Mouse (Mus musculus) MEL (cell line): ENCODE measurements around the gene Tnni3k. TPM values are rescaled to one million over a fixed set of nuclear protein-coding genes. Genes with fewer than 3 reads are reported as not detected.

ENCODE experiments used
- DNase-seq: peaks from one replicate; pipeline ENCODE4 v3.0.0; 2011; ENCODE audit warnings: low read depth, low spot score
- H3K27ac ChIP-seq: 2 replicates; pipeline ENCODE4 v1.5.1; 2012; ENCODE audit warnings: low read depth, mild to moderate bottlenecking, control low read depth, low read length, moderate library complexity; ENCODE audit not compliant: control insufficient read depth
- H3K27me3 ChIP-seq, 2 experiments: fragments of 150-350 bp in 1 of 2; sonication (generic) in 1 of 2; 2 replicates each; pipeline ENCODE4 v1.6.1; 2012; ENCODE audit warnings: low read length in 2 of 2, mild to moderate bottlenecking in 2 of 2, improper control_type of control experiment in 1 of 2, moderate library complexity in 1 of 2; ENCODE audit not compliant: insufficient read depth in 2 of 2, control insufficient read depth in 1 of 2
- H3K36me3 ChIP-seq, 2 experiments: 2 replicates each; pipeline ENCODE4 v1.6.1; 2012 to 2014; ENCODE audit warnings: low read length in 2 of 2, improper control_type of control experiment in 1 of 2, inconsistent platforms in 1 of 2, mild to moderate bottlenecking in 1 of 2; ENCODE audit not compliant: insufficient read depth in 2 of 2, control insufficient read depth in 1 of 2
- H3K4me1 ChIP-seq, 2 experiments: fragments of 150-350 bp in 1 of 2; sonication (generic) in 1 of 2; 2 replicates each; pipeline ENCODE4 v1.6.1; 2012; ENCODE audit warnings: low read length in 2 of 2, improper control_type of control experiment in 1 of 2, mild to moderate bottlenecking in 1 of 2; ENCODE audit not compliant: insufficient read depth in 2 of 2, control insufficient read depth in 1 of 2
- H3K4me3 ChIP-seq, 2 experiments: fragments of 150-350 bp in 1 of 2; sonication (generic) in 1 of 2; 2 replicates each; pipeline ENCODE4 v1.5.1; 2012; ENCODE audit warnings: low read depth in 2 of 2, low read length in 2 of 2, mild to moderate bottlenecking in 2 of 2, moderate library complexity in 2 of 2, control low read depth in 1 of 2, improper control_type of control experiment in 1 of 2; ENCODE audit not compliant: control insufficient read depth in 1 of 2, insufficient read depth in 1 of 2
- H3K79me2 ChIP-seq: 2 replicates; pipeline ENCODE4 v1.6.1; 2012; ENCODE audit warnings: mild to moderate bottlenecking, low read length, moderate library complexity; ENCODE audit not compliant: control insufficient read depth, poor library complexity, insufficient read depth
- H3K9ac ChIP-seq: 2 replicates; pipeline ENCODE4 v1.6.1; 2012; ENCODE audit warnings: low read depth, mild to moderate bottlenecking, control low read depth, low read length, moderate library complexity; ENCODE audit not compliant: control insufficient read depth, poor library complexity, severe bottlenecking
- H3K9me3 ChIP-seq: fragments of 150-350 bp; sonication (generic); replicated peaks from 2 replicates; pipeline ENCODE4 v1.6.1; 2012; ENCODE audit warnings: mild to moderate bottlenecking, low read length, improper control_type of control experiment, moderate library complexity; ENCODE audit not compliant: insufficient read depth
- BHLHE40 ChIP-seq: IDR thresholded peaks from 2 replicates; pipeline ENCODE4 v1.6.1; 2012; ENCODE audit warnings: low read depth, mild to moderate bottlenecking, inconsistent platforms, low read length, improper control_type of control experiment, borderline replicate concordance
- CHD1 ChIP-seq: IDR thresholded peaks from 2 replicates; pipeline ENCODE4 v1.6.1; 2012; ENCODE audit warnings: low read depth, mild to moderate bottlenecking, inconsistent platforms, low read length, improper control_type of control experiment
- CHD2 ChIP-seq: IDR thresholded peaks from 2 replicates; pipeline ENCODE4 v1.6.1; 2011; ENCODE audit warnings: low read length, improper control_type of control experiment
- CTCF ChIP-seq, 3 experiments: IDR thresholded peaks in 2 of 3; conservative IDR thresholded peaks in 1 of 3; 2 replicates each; pipeline ENCODE4 v1.5.1; 2011 to 2012; ENCODE audit warnings: low read length in 3 of 3, low read depth in 2 of 3, mild to moderate bottlenecking in 2 of 3, improper control_type of control experiment in 1 of 3, inconsistent platforms in 1 of 3, mixed read lengths in 1 of 3, moderate library complexity in 1 of 3; ENCODE audit not compliant: control insufficient read depth in 1 of 3, insufficient read depth in 1 of 3, poor library complexity in 1 of 3, severe bottlenecking in 1 of 3
- EP300 ChIP-seq, 2 experiments: IDR thresholded peaks; 2 replicates each; pipeline ENCODE4 v1.6.1; 2011; ENCODE audit warnings: improper control_type of control experiment in 2 of 2, low read length in 2 of 2, low read depth in 1 of 2, mild to moderate bottlenecking in 1 of 2
- ETS1 ChIP-seq: IDR thresholded peaks from 2 replicates; pipeline ENCODE4 v1.6.1; 2012; ENCODE audit warnings: low read depth, mild to moderate bottlenecking, inconsistent platforms, low read length, improper control_type of control experiment, moderate library complexity
- GABPA ChIP-seq: IDR thresholded peaks from 2 replicates; pipeline ENCODE4 v1.6.1; 2012; ENCODE audit warnings: low read depth, mild to moderate bottlenecking, inconsistent platforms, low read length, improper control_type of control experiment, moderate library complexity
- JUND ChIP-seq: IDR thresholded peaks from 2 replicates; pipeline ENCODE4 v1.6.1; 2011; ENCODE audit warnings: low read depth, mild to moderate bottlenecking, improper control_type of control experiment, low read length
- KAT2A ChIP-seq: conservative IDR thresholded peaks from 2 replicates; pipeline ENCODE4 v1.6.1; 2012; ENCODE audit warnings: low read depth, low read length, improper control_type of control experiment, inconsistent platforms
- MAX ChIP-seq: IDR thresholded peaks from 2 replicates; pipeline ENCODE4 v1.6.1; 2011; ENCODE audit warnings: low read length, improper control_type of control experiment
- MAZ ChIP-seq: IDR thresholded peaks from 2 replicates; pipeline ENCODE4 v1.6.1; 2012; ENCODE audit warnings: low read depth, mild to moderate bottlenecking, inconsistent platforms, low read length, improper control_type of control experiment
- MEF2A ChIP-seq: IDR thresholded peaks from 2 replicates; pipeline ENCODE4 v1.6.1; 2014; ENCODE audit warnings: low read depth, mild to moderate bottlenecking, inconsistent platforms, low read length, improper control_type of control experiment; ENCODE audit not compliant: poor library complexity, insufficient replicate concordance, severe bottlenecking; ENCODE audit errors: extremely low read depth
- MXI1 ChIP-seq: IDR thresholded peaks from 2 replicates; pipeline ENCODE4 v1.6.1; 2011; ENCODE audit warnings: mild to moderate bottlenecking, low read depth, low read length, improper control_type of control experiment
- MYB ChIP-seq: IDR thresholded peaks from 2 replicates; pipeline ENCODE4 v1.6.1; 2011; ENCODE audit warnings: mild to moderate bottlenecking, low read depth, low read length, improper control_type of control experiment
- MYC ChIP-seq: IDR thresholded peaks from 2 replicates; pipeline ENCODE4 v1.6.1; 2011; ENCODE audit warnings: low read depth, mild to moderate bottlenecking, low read length, improper control_type of control experiment, moderate library complexity
- NRF1 ChIP-seq: IDR thresholded peaks from 2 replicates; pipeline ENCODE4 v1.6.1; 2014; ENCODE audit warnings: low read depth, mild to moderate bottlenecking, inconsistent platforms, low read length, improper control_type of control experiment, moderate library complexity; ENCODE audit not compliant: poor library complexity, insufficient read depth, severe bottlenecking
- POLR2AphosphoS2 ChIP-seq: IDR thresholded peaks from 2 replicates; pipeline ENCODE4 v1.6.1; 2011; ENCODE audit warnings: low read length, improper control_type of control experiment
- RAD21 ChIP-seq: IDR thresholded peaks from 2 replicates; pipeline ENCODE4 v1.6.1; 2011; ENCODE audit warnings: mild to moderate bottlenecking, low read depth, low read length, improper control_type of control experiment
- RCOR1 ChIP-seq: IDR thresholded peaks from 2 replicates; pipeline ENCODE4 v1.6.1; 2012; ENCODE audit warnings: low read depth, mild to moderate bottlenecking, inconsistent platforms, low read length, improper control_type of control experiment
- SIN3A ChIP-seq: IDR thresholded peaks from 2 replicates; pipeline ENCODE4 v1.6.1; 2012; ENCODE audit warnings: low read length, improper control_type of control experiment, inconsistent platforms
- SMC3 ChIP-seq: IDR thresholded peaks from 2 replicates; pipeline ENCODE4 v1.6.1; 2011; ENCODE audit warnings: low read depth, low read length, improper control_type of control experiment
- TAL1 ChIP-seq: IDR thresholded peaks from 2 replicates; pipeline ENCODE4 v1.6.1; 2012; ENCODE audit warnings: mild to moderate bottlenecking, inconsistent platforms, low read length, moderate library complexity, mixed read lengths
- TBP ChIP-seq: IDR thresholded peaks from 2 replicates; pipeline ENCODE4 v1.8.0; 2011; ENCODE audit warnings: low read depth, low read length, improper control_type of control experiment
- TCF12 ChIP-seq: IDR thresholded peaks from 2 replicates; pipeline ENCODE4 v1.6.1; 2014; ENCODE audit warnings: low read depth, mild to moderate bottlenecking, inconsistent platforms, low read length, improper control_type of control experiment, moderate library complexity
- USF1 ChIP-seq: IDR thresholded peaks from 2 replicates; pipeline ENCODE4 v1.6.1; 2014; ENCODE audit warnings: low read depth, mild to moderate bottlenecking, inconsistent platforms, low read length, improper control_type of control experiment, moderate library complexity
- USF2 ChIP-seq, 2 experiments: IDR thresholded peaks; 2 replicates each; pipeline ENCODE4 v1.6.1; 2011 to 2012; ENCODE audit warnings: improper control_type of control experiment in 2 of 2, low read length in 2 of 2, borderline replicate concordance in 1 of 2, inconsistent platforms in 1 of 2, low read depth in 1 of 2, mild to moderate bottlenecking in 1 of 2; ENCODE audit not compliant: insufficient read depth in 1 of 2
- ZC3H11A ChIP-seq: IDR thresholded peaks from 2 replicates; pipeline ENCODE4 v1.6.1; 2012; ENCODE audit warnings: low read depth, mild to moderate bottlenecking, inconsistent platforms, low read length, improper control_type of control experiment
- ZMIZ1 ChIP-seq: IDR thresholded peaks from 2 replicates; pipeline ENCODE4 v1.6.1; 2012; ENCODE audit warnings: low read depth, mild to moderate bottlenecking, inconsistent platforms, low read length, improper control_type of control experiment, moderate library complexity
- polyA plus RNA-seq, 2 experiments: library from polyadenylated mRNA; stranded (reverse) in 1 of 2; unstranded in 1 of 2; fragments of >175 nt in 1 of 2; fragments of >200 nt in 1 of 2; gene quantifications; 2 replicates each; pipeline versions ENCODE4 v1.2.1 to v1.2.4; 2012; ENCODE audit warnings: low replicate concordance in 2 of 2, low read depth in 1 of 2; ENCODE audit not compliant: insufficient read length in 2 of 2, insufficient read depth in 1 of 2, missing spikeins in 1 of 2
- total RNA-seq: library from RNA; depleted of rRNA; stranded (reverse); fragments of 300-350 nt; gene quantifications from 2 replicates; pipeline ENCODE4 v1.2.3, GENCODE M21; 2012

The Tnni3k gene
- total and polyA plus RNA-seq, 3 experiments: not detected

DNA sequence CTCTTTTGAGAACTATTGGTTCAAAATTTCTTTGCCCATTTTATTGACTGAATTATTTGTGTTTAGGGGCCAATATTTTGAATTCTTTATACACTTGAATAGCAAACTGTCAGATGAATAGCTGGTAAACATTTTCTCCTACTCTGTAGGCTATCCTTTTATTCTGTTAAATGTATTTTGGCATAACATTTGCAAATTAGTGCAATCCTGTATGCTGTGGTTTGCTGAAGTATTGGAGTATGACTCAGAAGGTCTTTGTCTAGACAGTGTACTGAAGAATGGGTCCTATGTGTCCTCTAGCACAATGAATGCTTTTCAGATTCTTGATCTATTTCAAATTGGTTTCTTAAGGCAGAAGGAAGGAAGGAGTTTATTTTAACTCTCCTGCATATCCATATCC, 2.4 kb upstream of the Tnni3k start:
- no peaks in the 10 kb centered on the region for H3K4me1 ChIP-seq
- H3K4me3 ChIP-seq: no peak overlapping the region
- no peaks in the 10 kb centered on the region for H3K9me3 ChIP-seq
- H3K27me3 ChIP-seq: no peaks in the 10 kb centered on the region
- no peak overlapping the region for H3K27ac ChIP-seq
- H3K79me2 ChIP-seq: no peaks in the 10 kb centered on the region
- no peak overlapping the region for H3K9ac ChIP-seq
- TF ChIP-seq USF1: no peak
- TF ChIP-seq BHLHE40: no peak
- no peak for TF ChIP-seq MYB
- TF ChIP-seq RAD21: no peak
- no peak for TF ChIP-seq TCF12
- TF ChIP-seq EP300 (IDR thresholded peaks at IDR 0.05; ENCODE audit: low read depth in 1 of 2, low read length in 2 of 2): no peak
- TF ChIP-seq MAX: no peak
- no peak for TF ChIP-seq CHD1
- TF ChIP-seq NRF1: no peak
- no peak for TF ChIP-seq TAL1
- TF ChIP-seq USF2 (IDR thresholded peaks at IDR 0.05; ENCODE audit: borderline replicate concordance in 1 of 2, insufficient read depth in 1 of 2, low read depth in 1 of 2, low read length in 2 of 2): no peak
- TF ChIP-seq TBP: no peak
- TF ChIP-seq CHD2: no peak
- no peak for TF ChIP-seq SMC3
- no peak for TF ChIP-seq JUND
- TF ChIP-seq MEF2A: no peak
- TF ChIP-seq ZMIZ1: no peak
- no peak for TF ChIP-seq CTCF (IDR thresholded peaks at IDR 0.05 in 2 of 3, conservative IDR thresholded peaks at IDR 0.05 in 1 of 3; ENCODE audit: control insufficient read depth in 1 of 3, insufficient read depth in 1 of 3, low read depth in 2 of 3, low read length in 3 of 3, poor library complexity in 1 of 3, severe bottlenecking in 1 of 3)
- no peak for TF ChIP-seq MYC
- TF ChIP-seq ETS1: no peak
- no peak for DNase-seq
- H3K36me3 ChIP-seq: no peaks in the 10 kb centered on the region

DNA sequence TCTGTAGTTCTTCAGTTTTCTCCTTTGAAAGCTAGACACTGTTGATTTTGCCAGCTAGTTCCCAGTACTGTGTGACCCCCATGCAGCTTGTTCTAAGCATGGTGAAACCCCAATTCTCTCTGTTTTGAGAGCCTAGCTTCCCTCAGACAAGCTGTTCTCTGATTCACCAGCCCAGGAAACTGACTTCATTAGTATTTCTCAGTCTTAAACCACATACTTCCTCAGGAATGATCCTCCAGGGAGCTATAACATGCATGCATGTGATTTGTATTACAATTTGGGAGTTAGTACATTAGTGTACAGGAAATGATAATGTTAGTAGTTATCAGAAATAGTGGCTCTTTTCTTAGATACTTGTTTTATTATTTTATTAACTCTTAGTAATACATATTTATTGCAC, 1.4 kb upstream of the Tnni3k start:
- DNase-seq: no peak
- H3K79me2 ChIP-seq: no peaks in the 10 kb centered on the region
- H3K4me1 ChIP-seq: no peaks in the 10 kb centered on the region
- TF ChIP-seq RCOR1 (no peak), ZC3H11A (no peak), TAL1 (no peak), NRF1 (no peak), SMC3 (no peak), MYC (no peak), TCF12 (no peak), USF2 (IDR thresholded peaks at IDR 0.05; ENCODE audit: borderline replicate concordance in 1 of 2, insufficient read depth in 1 of 2, low read depth in 1 of 2, low read length in 2 of 2) (no peak), BHLHE40 (no peak), GABPA (no peak), MXI1 (no peak), MAZ (no peak), MEF2A (no peak), KAT2A (no peak), POLR2AphosphoS2 (no peak), SIN3A (no peak), TBP (no peak)
- TF ChIP-seq, all 39 proteins: peak for 0
- H3K4me3 ChIP-seq: no peak overlapping the region
- H3K36me3 ChIP-seq: no peaks in the 10 kb centered on the region
- no peak overlapping the region for H3K27ac ChIP-seq
- no peaks in the 10 kb centered on the region for H3K27me3 ChIP-seq
- H3K9me3 ChIP-seq: no peaks in the 10 kb centered on the region
- no peak overlapping the region for H3K9ac ChIP-seq
